Mouse (Mus musculus) liver, embryonic 12.5 days (tissue): Measurements from ENCODE around the gene Zfp940. TPM values are rescaled to one million over a fixed set of nuclear protein-coding genes. Genes with fewer than 3 reads are reported as not detected.

Experiments used
- ATAC-seq: fragments of 200-750 bp; cut with Nextera tagmentation; 2 replicates; pipeline ENCODE4 v1.8.0; 2017; ENCODE audit warnings: moderate number of reproducible peaks, mild to moderate bottlenecking, moderate library complexity
- H3K27ac ChIP-seq: fragments of 300-500 bp; sonication (generic); 2 replicates; pipeline ENCODE4 v1.5.1; 2016; ENCODE audit warnings: mild to moderate bottlenecking
- H3K27me3 ChIP-seq: fragments of 300-500 bp; sonication (generic); replicated peaks from 2 replicates; pipeline ENCODE4 v1.6.1; 2016; ENCODE audit warnings: mild to moderate bottlenecking, moderate library complexity
- H3K36me3 ChIP-seq: fragments of 300-500 bp; sonication (generic); 2 replicates; pipeline ENCODE4 v1.6.1; 2016; ENCODE audit warnings: mild to moderate bottlenecking, moderate library complexity
- H3K4me1 ChIP-seq: fragments of 300-500 bp; sonication (generic); 2 replicates; pipeline ENCODE4 v1.6.1; 2016
- H3K4me2 ChIP-seq: fragments of 300-500 bp; sonication (generic); 2 replicates; pipeline ENCODE4 v1.6.1; 2016; ENCODE audit warnings: mild to moderate bottlenecking, moderate library complexity
- H3K4me3 ChIP-seq: fragments of 300-500 bp; sonication (generic); 2 replicates; pipeline ENCODE4 v1.5.1; 2016; ENCODE audit warnings: mild to moderate bottlenecking, moderate library complexity
- H3K9ac ChIP-seq: fragments of 300-500 bp; sonication (generic); 2 replicates; pipeline ENCODE4 v1.6.1; 2016; ENCODE audit warnings: mild to moderate bottlenecking, moderate library complexity
- H3K9me3 ChIP-seq: fragments of 300-500 bp; sonication (generic); replicated peaks from 2 replicates; pipeline ENCODE4 v1.6.1; 2016; ENCODE audit warnings: mild to moderate bottlenecking, moderate library complexity
- WGBS: fragments of 180-500 bp; shearing (Covaris S2); methylation state at CpG from one replicate; pipeline ENCODE4 v1.1.7; 2016; ENCODE audit not compliant: insufficient replicate concordance; 5-methylcytosine and 5-hydroxymethylcytosine counted together
- polyA plus RNA-seq: library from polyadenylated mRNA; unstranded; fragments of >200 nt; fragmentation: Nextera tagmentation; extraction: Ambion mirVana; gene quantifications from 2 replicates; pipeline ENCODE4 v1.2.1, GENCODE M21; 2016

Zfp940 gene
- polyA plus RNA-seq, 1 experiment from 2014 or later, result 2.1 TPM

DNA sequence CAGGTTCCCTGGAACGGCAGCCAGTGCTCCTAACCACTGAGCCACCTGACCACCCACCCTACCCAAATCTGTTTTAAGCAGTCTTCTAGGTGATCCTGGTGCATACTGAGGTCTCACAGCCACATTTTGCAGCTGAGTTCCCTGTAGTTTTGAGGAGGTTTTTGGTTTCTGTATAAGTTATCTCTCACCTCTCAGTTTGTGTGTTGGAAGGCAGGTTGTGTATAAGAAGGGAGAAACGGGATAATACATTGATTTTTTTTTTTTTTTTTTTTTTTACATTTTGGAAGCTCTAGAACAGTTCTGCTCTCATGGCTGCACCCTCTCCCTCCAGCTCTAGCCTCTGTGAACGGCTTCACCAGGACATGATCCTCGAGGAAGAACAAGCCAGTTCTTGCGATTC lies 67.6 kb downstream of the Zfp940 start:
- H3K4me1 ChIP-seq, result peaks cover 21% of the 10 kb centered on the region; the same call in 1 of the 2 replicates
- H3K9ac ChIP-seq, result no peak overlapping the region
- H3K36me3 ChIP-seq, result peaks cover 20% of the 10 kb centered on the region
- WGBS, result 72% methylated on average over 5 of the region's 5 CpGs
- 0 out of 2 replicates have a peak overlapping the region, but pooled peaks have one; percentile 95 for H3K4me2 ChIP-seq
- no peak for ATAC-seq
- H3K27ac ChIP-seq, result no peak overlapping the region
- no peaks in the 10 kb centered on the region for H3K9me3 ChIP-seq
- no peaks in the 10 kb centered on the region for H3K27me3 ChIP-seq
- no peak overlapping the region for H3K4me3 ChIP-seq

GRCm38 (mm10) chr7:29785023-29785422 lies 68.4 kb downstream of the Zfp940 start:
- Histone ChIP-seq H3K9ac (no peak overlapping the region), H3K27ac (no peak overlapping the region), H3K9me3 (no peaks in the 10 kb centered on the region), H3K36me3 (peaks cover 15% of the 10 kb centered on the region), H3K4me3 (no peak overlapping the region), H3K27me3 (no peaks in the 10 kb centered on the region), H3K4me2 (peak overlapping the region; percentile 95), H3K4me1 (peaks cover 21% of the 10 kb centered on the region; the same call in 1 of the 2 replicates)
- ATAC-seq, result no peak
- WGBS, result 60% methylated on average over 8 of the region's 8 CpGs

DNA sequence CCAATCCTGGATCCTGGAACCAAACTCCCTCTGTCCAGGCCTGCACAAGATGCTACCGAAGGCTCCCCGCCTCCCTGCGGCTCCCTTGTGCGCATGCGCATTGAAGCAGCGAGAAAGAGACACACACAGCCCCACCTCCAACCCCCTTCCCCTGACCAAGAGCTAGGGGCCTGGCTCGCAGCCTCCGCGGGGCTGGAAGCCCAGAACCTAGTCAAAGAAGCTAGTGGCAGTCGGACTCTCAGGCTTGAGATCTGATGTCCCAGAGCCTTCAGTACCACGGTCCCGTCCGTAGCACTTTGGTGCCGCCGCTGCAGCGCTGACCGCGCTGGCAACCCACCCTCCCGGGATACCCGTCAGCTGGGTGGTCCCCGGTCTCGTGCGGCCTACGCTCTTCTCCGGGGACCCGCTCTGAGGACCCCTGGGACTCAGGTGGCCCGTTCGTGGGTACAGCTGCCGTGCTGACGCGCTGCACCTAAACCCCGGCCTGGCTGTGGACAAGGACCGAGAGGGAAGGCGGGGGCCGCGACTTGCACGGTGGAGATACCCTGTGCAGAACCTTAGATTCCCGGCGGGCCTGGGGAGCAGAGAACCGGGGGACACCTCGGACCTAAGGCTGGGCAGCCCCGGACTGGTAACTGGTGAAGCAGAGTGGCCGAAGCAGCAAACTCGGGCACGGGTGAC lies 69.5 kb downstream of the Zfp940 start, which contains the start of gene Zfp30:
TSS of gene Zfp30 (plus strand) at position 128 of the 681 bp plus-strand sequence.
- H3K9ac ChIP-seq, result peak within 1 kb of the TSS; percentile 78
- under 1% methylated on average over 45 of the region's 45 CpGs for WGBS
- peaks cover 21% of the 10 kb centered on the region; the same call in 1 of the 2 replicates for H3K4me1 ChIP-seq
- no peaks in the 10 kb centered on the region for H3K9me3 ChIP-seq
- peak within 1 kb of the TSS; percentile 73 for H3K4me3 ChIP-seq
- H3K27me3 ChIP-seq, result no peaks in the 10 kb centered on the region
- H3K27ac ChIP-seq, result peak within 1 kb of the TSS; percentile 55; the same call in 1 of the 2 replicates
- ATAC-seq, result peak; percentile 90
- H3K4me2 ChIP-seq, result peak within 1 kb of the TSS; percentile 95
- peaks cover 12% of the 10 kb centered on the region for H3K36me3 ChIP-seq

Other genes starting within 250 kb of the Zfp940 start
- not detected in 2 replicates for gene Catsperg2, start 126.6 kb downstream of the Zfp940 start, polyA plus RNA-seq
- 5.0 and 5.1 TPM in 2 replicates for gene Zfp84, start 85.1 kb downstream of the Zfp940 start, polyA plus RNA-seq
- 0.88 and 1.0 TPM in 2 replicates for gene Zfp30, start 69.7 kb downstream of the Zfp940 start, polyA plus RNA-seq
- 5.5 and 6.6 TPM in 2 replicates for gene Zfp790, start 37.6 kb downstream of the Zfp940 start, polyA plus RNA-seq
- 1.9 TPM in 2 replicates for gene Zfp420, start 6.3 kb upstream of the Zfp940 start, polyA plus RNA-seq
- 2.6 and 3.4 TPM in 2 replicates for gene Zfp27, start 52.9 kb upstream of the Zfp940 start, polyA plus RNA-seq
- gene Zfp383, start 54.6 kb upstream of the Zfp940 start, polyA plus RNA-seq, result 0.54 and 0.55 TPM in 2 replicates
- gene Zfp74, start 100.4 kb upstream of the Zfp940 start, polyA plus RNA-seq, result 3.6 and 4.8 TPM in 2 replicates
- 13.4 and 14.2 TPM in 2 replicates for gene Zfp568, start 130.3 kb upstream of the Zfp940 start, polyA plus RNA-seq
- gene Zfp14, start 197.7 kb upstream of the Zfp940 start, polyA plus RNA-seq, result 0.60 and 0.87 TPM in 2 replicates
- 1.8 and 2.0 TPM in 2 replicates for gene Zfp82, start 219.2 kb upstream of the Zfp940 start, polyA plus RNA-seq
- 0.41 and 0.99 TPM in 2 replicates for gene Gm26920, start 236.7 kb upstream of the Zfp940 start, polyA plus RNA-seq
- gene Zfp566, start 236.9 kb upstream of the Zfp940 start, polyA plus RNA-seq, result 3.0 and 3.3 TPM in 2 replicates
- 22.6 and 24.3 TPM in 2 replicates for gene Zfp260, start 241.1 kb upstream of the Zfp940 start, polyA plus RNA-seq